Mouse (Mus musculus) cerebellum, adult 2 months (tissue): ENCODE measurements around the gene Psma4. TPM values are rescaled to one million over a fixed set of nuclear protein-coding genes. Genes with fewer than 3 reads are reported as not detected.

Experiments
- DNase-seq, 2 experiments: peaks; one replicate each; pipeline ENCODE4 v3.0.0; 2021
- H3K27ac ChIP-seq: fragments of 200-500 bp; 2 replicates; pipeline ENCODE4 v1.5.1; 2012; ENCODE audit warnings: low read length, control low read depth, inconsistent platforms; ENCODE audit not compliant: insufficient read depth
- H3K27me3 ChIP-seq: fragments of 200-500 bp; 2 replicates; pipeline ENCODE4 v1.6.1; 2012; ENCODE audit warnings: inconsistent platforms, mild to moderate bottlenecking, low read length, moderate library complexity; ENCODE audit not compliant: control insufficient read depth, insufficient read depth
- H3K4me1 ChIP-seq: fragments of 200-500 bp; 2 replicates; pipeline ENCODE4 v1.6.1; 2011; ENCODE audit warnings: low read length; ENCODE audit not compliant: control insufficient read depth, insufficient read depth
- H3K4me3 ChIP-seq: fragments of 200-500 bp; replicated peaks from 2 replicates; pipeline ENCODE3; 2011; ENCODE audit warnings: mild to moderate bottlenecking, low read depth, low read length, control low read depth; ENCODE audit not compliant: insufficient read depth
- CTCF ChIP-seq: fragments of 200-500 bp; IDR thresholded peaks from 2 replicates; pipeline ENCODE4 v1.5.1; 2011; ENCODE audit warnings: low read depth, mild to moderate bottlenecking, control low read depth, low read length, moderate library complexity, borderline replicate concordance; ENCODE audit not compliant: insufficient read depth
- POLR2A ChIP-seq: fragments of 200-500 bp; IDR thresholded peaks from 2 replicates; pipeline ENCODE4 v1.6.1; 2011; ENCODE audit warnings: low read length, control low read depth, borderline replicate concordance; ENCODE audit not compliant: insufficient read depth
- WGBS: fragments of 180-500 bp; shearing (Covaris S2); methylation state at CpG from one replicate; pipeline ENCODE4 v1.1.7; 2018; 5-methylcytosine and 5-hydroxymethylcytosine counted together
- polyA plus RNA-seq: library from polyadenylated mRNA; depleted of rRNA; stranded (reverse); fragments of >200 nt; gene quantifications from 2 replicates; pipeline ENCODE4 v1.2.3, GENCODE M21; 2012

Gene Psma4
- polyA plus RNA-seq, 1 experiment = 148 TPM

DNA sequence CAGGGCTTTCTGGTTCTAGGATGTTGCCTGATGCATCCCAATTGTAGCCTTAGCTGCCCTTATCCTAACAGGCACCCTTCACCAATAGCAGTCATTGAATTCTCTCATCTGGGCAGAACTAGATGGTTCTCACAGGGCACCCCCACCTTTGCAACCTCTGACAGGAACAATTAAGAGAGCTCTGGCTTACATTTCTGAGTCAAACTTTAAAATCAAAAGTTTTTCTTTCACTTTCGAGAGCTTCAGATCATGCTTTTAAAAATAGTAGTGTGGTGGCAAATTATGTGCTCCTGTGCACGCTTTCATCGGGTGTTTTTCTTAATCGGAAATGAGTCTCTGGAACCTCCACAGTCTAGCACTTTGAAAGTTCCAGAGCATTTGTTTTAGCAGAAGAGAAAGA, 10.5 kb downstream of the Psma4 start:
- Histone ChIP-seq H3K27ac (no peak overlapping the region), H3K4me3 (no peak overlapping the region), H3K4me1 (no peaks in the 10 kb centered on the region), H3K27me3 (no peaks in the 10 kb centered on the region)
- no peak for DNase-seq
- WGBS = 90% methylated on average over 4 of the region's 4 CpGs
- no peak for TF ChIP-seq CTCF
- TF ChIP-seq POLR2A = no peak

- Histone ChIP-seq H3K27me3 (no peaks in the 10 kb centered on the region), H3K4me1 (no peaks in the 10 kb centered on the region), H3K4me3 (no peak overlapping the region), H3K27ac (no peak overlapping the region)
- no peak for TF ChIP-seq POLR2A
- no peak for TF ChIP-seq CTCF
- DNase-seq = no peak
These were observed 13.1 kb downstream of the Psma4 start for GRCm38 (mm10) chr9:54963669-54964068.

- no peak for DNase-seq
- no peaks in the 10 kb centered on the region for H3K4me1 ChIP-seq
- 37% methylated on average over 8 of the region's 8 CpGs for WGBS
- H3K4me3 ChIP-seq = no peak overlapping the region
- H3K27ac ChIP-seq = no peak overlapping the region
- TF ChIP-seq POLR2A (no peak), CTCF (no peak)
- no peaks in the 10 kb centered on the region for H3K27me3 ChIP-seq
These were observed 19.5 kb downstream of the Psma4 start for GRCm38 (mm10) chr9:54969972-54970637.

GRCm38 (mm10) chr9:54980674-54981073, 30.1 kb downstream of the Psma4 start, which contains the start of gene Chrna5:
Chrna5 (plus strand) TSS chr9:54980880.
- no peak within 1 kb of the TSS for H3K27ac ChIP-seq
- WGBS = 21% methylated on average over 8 of the region's 8 CpGs
- DNase-seq = no peak
- H3K4me1 ChIP-seq = no peaks in the 10 kb centered on the region
- H3K27me3 ChIP-seq = peaks cover 2% of the 10 kb centered on the region; the same call in 1 of the 2 replicates
- TF ChIP-seq POLR2A = no peak
- no peak for TF ChIP-seq CTCF
- H3K4me3 ChIP-seq = peak within 1 kb of the TSS; percentile 12

GRCm38 (mm10) chr9:54981291-54982191, 31.0 kb downstream of the Psma4 start:
- H3K4me1 ChIP-seq = no peaks in the 10 kb centered on the region
- WGBS = 1% methylated on average over 82 of the region's 85 CpGs
- no peak for DNase-seq
- peaks cover 2% of the 10 kb centered on the region; the same call in 1 of the 2 replicates for H3K27me3 ChIP-seq
- H3K27ac ChIP-seq = no peak overlapping the region
- peak overlapping the region; percentile 12 for H3K4me3 ChIP-seq
- TF ChIP-seq CTCF (no peak), POLR2A (no peak)

GRCm38 (mm10) chr9:54982401-54982800, 31.8 kb downstream of the Psma4 start:
- TF ChIP-seq POLR2A = no peak
- TF ChIP-seq CTCF = no peak
- 33% methylated on average over 7 of the region's 7 CpGs for WGBS
- Histone ChIP-seq H3K27me3 (peaks cover 2% of the 10 kb centered on the region; the same call in 1 of the 2 replicates), H3K4me1 (no peaks in the 10 kb centered on the region), H3K27ac (no peak overlapping the region), H3K4me3 (no peak overlapping the region)
- no peak for DNase-seq

GRCm38 (mm10) chr9:54990362-54990761, 39.8 kb downstream of the Psma4 start:
- no peaks in the 10 kb centered on the region for H3K27me3 ChIP-seq
- no peaks in the 10 kb centered on the region for H3K4me1 ChIP-seq
- TF ChIP-seq CTCF (no peak), POLR2A (no peak)
- no peak for DNase-seq
- 78% methylated on average over 3 of the region's 3 CpGs for WGBS
- H3K27ac ChIP-seq = no peak overlapping the region
- no peak overlapping the region for H3K4me3 ChIP-seq
